Mouse (Mus musculus) limb, embryonic 11.5 days (tissue): ENCODE results near the gene Pigp. TPM values are rescaled to one million over a fixed set of nuclear protein-coding genes. Genes with fewer than 3 reads are reported as not detected.

Experiments used
- ATAC-seq: fragments of 200-750 bp; cut with Nextera tagmentation; 2 replicates; pipeline ENCODE4 v1.8.0; 2017; ENCODE audit warnings: low read depth; ENCODE audit not compliant: insufficient number of reproducible peaks, low FRiP score, low TSS enrichment
- DNase-seq: peaks from one replicate; pipeline ENCODE4 v3.0.0-alpha.2; 2015; ENCODE audit warnings: low spot score
- H3K27ac ChIP-seq: fragments of 300-500 bp; sonication (generic); replicated peaks from 2 replicates; pipeline ENCODE4 v1.5.1; 2014; ENCODE audit warnings: low read depth, mild to moderate bottlenecking, low read length
- H3K27me3 ChIP-seq: fragments of 300-500 bp; sonication (generic); 2 replicates; pipeline ENCODE4 v1.6.1; 2014; ENCODE audit warnings: mild to moderate bottlenecking, low read length, mixed read lengths; ENCODE audit not compliant: control insufficient read depth, insufficient read depth
- H3K36me3 ChIP-seq: fragments of 300-500 bp; sonication (generic); 2 replicates; pipeline ENCODE4 v1.6.1; 2014; ENCODE audit warnings: mild to moderate bottlenecking, low read length, moderate library complexity, mixed read lengths; ENCODE audit not compliant: control insufficient read depth, insufficient read depth
- H3K4me1 ChIP-seq: fragments of 300-500 bp; sonication (generic); 2 replicates; pipeline ENCODE4 v1.6.1; 2014; ENCODE audit warnings: low read length, mixed read lengths; ENCODE audit not compliant: control insufficient read depth, insufficient read depth
- H3K4me2 ChIP-seq: fragments of 300-500 bp; sonication (generic); 2 replicates; pipeline ENCODE4 v1.6.1; 2014; ENCODE audit warnings: low read depth, mild to moderate bottlenecking, moderate library complexity; ENCODE audit not compliant: severe bottlenecking
- H3K4me3 ChIP-seq: fragments of 300-500 bp; sonication (generic); 2 replicates; pipeline ENCODE4 v1.5.1; 2014; ENCODE audit warnings: low read depth, low read length
- H3K9ac ChIP-seq: fragments of 300-500 bp; sonication (generic); 2 replicates; pipeline ENCODE4 v1.6.1; 2014; ENCODE audit warnings: mild to moderate bottlenecking, low read length
- H3K9me3 ChIP-seq: fragments of 300-500 bp; sonication (generic); 2 replicates; pipeline ENCODE4 v1.6.1; 2016; ENCODE audit warnings: low read length; ENCODE audit not compliant: control insufficient read depth
- WGBS: fragments of 180-500 bp; shearing (Covaris S2); extraction: QIAGEN DNeasy Blood & Tissue Kit; methylation state at CpG from one replicate; pipeline ENCODE4 v1.1.7; 2014; 5-methylcytosine and 5-hydroxymethylcytosine counted together
- polyA plus RNA-seq: library from polyadenylated mRNA; unstranded; fragments of >200 nt; fragmentation: Nextera tagmentation; extraction: Ambion mirVana; gene quantifications from 2 replicates; pipeline ENCODE4 v1.2.1, GENCODE M21; 2014

Gene Pigp
- polyA plus RNA-seq, 1 experiment from 2014 or later, result 74.2 TPM

- peaks cover 8% of the 10 kb centered on the region; the same call in 1 of the 2 replicates for H3K4me1 ChIP-seq
- H3K4me2 ChIP-seq, result peak within 1 kb of the TSS; percentile 72
- no peaks in the 10 kb centered on the region for H3K9me3 ChIP-seq
- H3K9ac ChIP-seq, result peak within 1 kb of the TSS; percentile 96
- H3K36me3 ChIP-seq, result no peaks in the 10 kb centered on the region
- peak within 1 kb of the TSS; percentile 80 for H3K4me3 ChIP-seq
- peak within 1 kb of the TSS; percentile 93 for H3K27ac ChIP-seq
- no peaks in the 10 kb centered on the region for H3K27me3 ChIP-seq
- WGBS, result under 1% methylated on average over 73 of the region's 79 CpGs
- ATAC-seq, result peak; percentile 85
- peak; percentile 96 for DNase-seq
These were observed 1.3 kb downstream of the Pigp start, which contains the start of gene Ttc3 for GRCm38 (mm10) chr16:94370173-94370914. TSS of gene Ttc3 (plus strand) at chr16:94370618.

GRCm38 (mm10) chr16:94369596-94370172 is 2.0 kb downstream of the Pigp start:
- H3K4me2 ChIP-seq, result peak overlapping the region; percentile 72
- H3K36me3 ChIP-seq, result no peaks in the 10 kb centered on the region
- DNase-seq (peak; percentile 28), ATAC-seq (no peak)
- H3K27me3 ChIP-seq, result no peaks in the 10 kb centered on the region
- peaks cover 5% of the 10 kb centered on the region; the same call in 1 of the 2 replicates for H3K4me1 ChIP-seq
- H3K9me3 ChIP-seq, result no peaks in the 10 kb centered on the region
- H3K27ac ChIP-seq, result peak overlapping the region; percentile 93
- 10% methylated on average over 6 of the region's 6 CpGs for WGBS
- peak overlapping the region; percentile 96 for H3K9ac ChIP-seq
- peak overlapping the region; percentile 80 for H3K4me3 ChIP-seq

GRCm38 (mm10) chr16:94365435-94365834 is 6.2 kb downstream of the Pigp start:
- Histone ChIP-seq H3K4me2 (no peak overlapping the region), H3K9ac (no peak overlapping the region), H3K4me3 (no peak overlapping the region), H3K27me3 (no peaks in the 10 kb centered on the region), H3K9me3 (no peaks in the 10 kb centered on the region), H3K27ac (no peak overlapping the region), H3K36me3 (no peaks in the 10 kb centered on the region), H3K4me1 (0 out of 2 replicates have a peak, but pooled peaks cover 4% of the 10 kb centered on the region)
- ATAC-seq (no peak), DNase-seq (no peak)
- 91% methylated on average over 3 of the region's 3 CpGs for WGBS

GRCm38 (mm10) chr16:94363814-94364213 is 7.8 kb downstream of the Pigp start:
- DNase-seq (no peak), ATAC-seq (no peak)
- Histone ChIP-seq H3K9ac (no peak overlapping the region), H3K4me1 (no peaks in the 10 kb centered on the region), H3K27ac (no peak overlapping the region), H3K4me3 (no peak overlapping the region), H3K36me3 (no peaks in the 10 kb centered on the region), H3K4me2 (no peak overlapping the region), H3K9me3 (no peaks in the 10 kb centered on the region), H3K27me3 (no peaks in the 10 kb centered on the region)
- WGBS, result 90% methylated on average over 4 of the region's 4 CpGs

GRCm38 (mm10) chr16:94362174-94362873 is 9.3 kb downstream of the Pigp start:
- ATAC-seq, result no peak

GRCm38 (mm10) chr16:94360578-94361350 is 10.9 kb downstream of the Pigp start:
- no peak overlapping the region for H3K27ac ChIP-seq
- no peaks in the 10 kb centered on the region for H3K4me1 ChIP-seq
- no peak overlapping the region for H3K4me2 ChIP-seq
- ATAC-seq (no peak), DNase-seq (no peak)
- no peak overlapping the region for H3K4me3 ChIP-seq
- no peak overlapping the region for H3K9ac ChIP-seq
- WGBS, result 87% methylated on average over 13 of the region's 13 CpGs
- no peaks in the 10 kb centered on the region for H3K9me3 ChIP-seq
- no peaks in the 10 kb centered on the region for H3K27me3 ChIP-seq
- no peaks in the 10 kb centered on the region for H3K36me3 ChIP-seq

More at GRCm38 (mm10) chr16:94362174-94362873, 9.3 kb downstream of the Pigp start:
- H3K4me1 ChIP-seq, result no peaks in the 10 kb centered on the region
- H3K4me2 ChIP-seq, result no peak overlapping the region
- no peaks in the 10 kb centered on the region for H3K27me3 ChIP-seq
- H3K36me3 ChIP-seq, result no peaks in the 10 kb centered on the region
- H3K9me3 ChIP-seq, result no peaks in the 10 kb centered on the region
- peak; percentile 28 for DNase-seq
- H3K27ac ChIP-seq, result no peak overlapping the region
- WGBS, result 51% methylated on average over 10 of the region's 10 CpGs
- H3K9ac ChIP-seq, result no peak overlapping the region
- H3K4me3 ChIP-seq, result no peak overlapping the region

- Histone ChIP-seq H3K4me1 (0 out of 2 replicates have a peak, but pooled peaks cover 3% of the 10 kb centered on the region), H3K4me3 (no peak overlapping the region), H3K27ac (no peak overlapping the region), H3K27me3 (no peaks in the 10 kb centered on the region), H3K4me2 (no peak overlapping the region), H3K9me3 (no peaks in the 10 kb centered on the region), H3K36me3 (no peaks in the 10 kb centered on the region), H3K9ac (no peak overlapping the region)
- WGBS, result 89% methylated on average over 3 of the region's 3 CpGs
- ATAC-seq (no peak), DNase-seq (no peak)
These were observed 13.6 kb downstream of the Pigp start for GRCm38 (mm10) chr16:94358091-94358490.
